Mouse (Mus musculus) E14TG2a.4 (cell line): Measurements from ENCODE around the gene Lrrc41.

Source experiments
- CTCF ChIP-seq: conservative IDR thresholded peaks from 2 replicates; pipeline ENCODE4 v1.5.1; 2014; ENCODE audit warnings: low read length
- NANOG ChIP-seq: IDR thresholded peaks from 2 replicates; pipeline ENCODE4 v1.6.1; 2014; ENCODE audit warnings: borderline replicate concordance, low read length, mixed read lengths

GRCm38 (mm10) chr4:116042186-116042585 is 32.9 kb upstream of the Lrrc41 start:
- TF ChIP-seq CTCF = no peak
- no peak for TF ChIP-seq NANOG
